Mouse (Mus musculus) spleen, postnatal 14 days (tissue): ENCODE data around the gene Nudt9.

Experiments used
- DNase-seq, 2 experiments: peaks; one replicate each; pipeline ENCODE4 v3.0.0; 2021 to 2022; ENCODE audit warnings: low spot score in 2 of 2

Gene Nudt9

GRCm38 (mm10) chr5:104077508-104077907, 31.4 kb downstream of the Nudt9 start, which contains the start of gene Gm17660:
Gene Gm17660 (minus strand): TSS chr5:104077608.
- no peak for DNase-seq

DNA sequence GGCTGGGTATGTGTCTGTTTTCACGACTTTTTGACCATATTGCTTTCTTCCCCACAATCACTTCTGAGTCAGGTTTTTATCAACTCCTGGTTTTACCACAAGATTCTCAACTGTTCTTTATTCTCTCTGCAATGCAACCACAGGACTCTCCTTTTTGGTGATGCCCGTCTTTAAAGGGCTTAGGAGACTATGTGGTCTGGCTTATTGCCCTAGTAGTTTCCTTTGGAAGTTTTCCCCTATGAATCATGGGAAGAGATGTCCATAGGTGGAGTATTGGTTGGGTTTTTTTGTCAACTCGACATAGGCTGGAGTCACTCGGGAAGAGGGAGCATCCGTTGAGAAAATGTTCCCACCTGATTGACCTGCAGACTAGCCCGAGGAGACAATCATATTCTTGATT, 34.6 kb downstream of the Nudt9 start:
- no peak for DNase-seq

GRCm38 (mm10) chr5:104085366-104085765, 39.3 kb downstream of the Nudt9 start:
- no peak for DNase-seq

DNA sequence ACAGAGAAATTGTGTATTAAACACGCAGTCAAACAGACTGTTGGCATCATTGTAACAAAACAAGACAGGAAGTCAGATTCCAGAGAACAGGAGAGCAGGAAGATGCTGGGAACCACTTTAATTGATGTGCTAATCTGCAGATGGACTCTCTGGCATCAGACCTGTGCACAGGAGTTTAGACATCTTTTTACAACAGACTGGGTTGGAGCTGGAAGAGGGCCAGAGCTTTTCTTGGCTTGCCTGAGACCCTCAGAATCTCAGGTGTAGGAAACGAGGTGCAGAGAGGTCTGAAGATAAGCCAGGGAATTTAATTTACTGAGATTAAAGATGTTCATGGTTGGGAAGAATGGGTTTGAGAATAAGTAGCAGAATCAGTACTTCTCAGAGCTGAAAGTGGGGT, 43.6 kb downstream of the Nudt9 start:
- DNase-seq: no peak

DNA sequence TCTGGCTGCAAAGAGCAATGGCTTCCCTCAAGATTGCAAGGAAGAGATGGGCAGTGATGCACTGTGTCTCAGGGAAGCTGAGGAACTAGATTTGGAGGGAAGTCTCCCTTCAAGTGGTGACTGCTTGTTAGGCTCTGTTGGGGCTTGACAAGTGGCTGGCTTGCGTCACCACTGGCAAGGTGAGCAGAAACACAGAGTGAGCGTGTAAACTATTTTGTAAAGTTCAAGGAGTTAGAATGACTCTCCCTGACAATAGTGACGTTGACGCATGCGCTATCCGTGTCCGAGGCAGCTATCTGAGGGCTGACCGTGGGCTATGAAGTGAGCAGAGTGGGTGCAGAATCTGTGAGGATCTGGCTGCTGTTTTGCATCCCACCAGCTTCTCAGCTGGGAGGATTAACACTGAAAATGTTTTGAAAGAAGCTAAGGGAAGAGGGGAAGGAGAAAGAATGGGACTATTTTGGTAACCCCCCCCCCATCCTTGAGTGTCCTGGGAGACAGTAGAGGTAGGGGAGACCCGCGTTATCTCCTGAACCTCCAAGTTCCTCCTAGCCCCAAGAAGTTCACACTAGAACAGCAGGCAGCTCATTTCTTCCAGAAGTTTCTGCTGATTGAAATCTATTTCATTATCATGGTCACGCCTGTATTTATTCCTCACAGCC, 49.4 kb downstream of the Nudt9 start:
- no peak for DNase-seq

DNA sequence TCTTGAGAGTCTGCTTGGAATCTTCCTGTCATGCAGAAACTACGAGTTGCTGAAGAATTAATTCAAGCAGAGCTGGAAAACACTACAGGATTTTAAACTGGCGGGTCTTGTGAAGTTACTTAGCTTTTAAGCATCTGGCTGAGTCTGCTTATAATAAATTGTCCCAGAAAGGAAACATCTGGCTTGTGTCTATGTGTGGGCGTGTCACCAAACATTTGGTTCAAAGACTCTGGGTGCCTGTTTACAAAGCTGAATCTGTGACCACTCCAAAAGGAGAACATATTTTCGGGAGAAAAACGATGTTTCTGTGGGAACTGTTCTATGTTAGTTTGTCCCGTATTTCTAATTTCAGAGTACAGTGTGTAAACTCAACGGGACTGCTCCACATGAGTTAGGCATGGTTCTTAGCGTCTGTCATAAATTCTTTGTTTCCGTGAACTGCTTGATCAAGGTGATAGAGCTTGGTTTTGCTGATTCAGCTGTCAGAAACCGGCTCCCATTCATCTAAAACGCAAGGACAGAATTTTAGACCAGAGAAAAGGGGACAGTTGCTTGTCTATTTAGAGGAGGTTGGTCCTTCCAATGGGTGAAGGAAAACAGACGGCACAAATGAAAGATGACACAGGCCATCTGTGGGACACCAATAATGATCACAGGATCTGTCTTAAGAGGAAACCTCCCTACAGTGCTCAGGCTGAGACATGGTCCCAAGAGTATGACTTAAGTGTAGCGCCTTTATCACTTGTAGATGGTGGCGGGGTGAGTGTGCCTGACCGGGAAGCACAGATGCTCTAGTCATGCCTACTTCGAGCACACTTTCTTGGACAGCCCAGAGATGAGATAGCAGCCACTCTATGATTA, 50.2 kb downstream of the Nudt9 start:
- DNase-seq: no peak

DNA sequence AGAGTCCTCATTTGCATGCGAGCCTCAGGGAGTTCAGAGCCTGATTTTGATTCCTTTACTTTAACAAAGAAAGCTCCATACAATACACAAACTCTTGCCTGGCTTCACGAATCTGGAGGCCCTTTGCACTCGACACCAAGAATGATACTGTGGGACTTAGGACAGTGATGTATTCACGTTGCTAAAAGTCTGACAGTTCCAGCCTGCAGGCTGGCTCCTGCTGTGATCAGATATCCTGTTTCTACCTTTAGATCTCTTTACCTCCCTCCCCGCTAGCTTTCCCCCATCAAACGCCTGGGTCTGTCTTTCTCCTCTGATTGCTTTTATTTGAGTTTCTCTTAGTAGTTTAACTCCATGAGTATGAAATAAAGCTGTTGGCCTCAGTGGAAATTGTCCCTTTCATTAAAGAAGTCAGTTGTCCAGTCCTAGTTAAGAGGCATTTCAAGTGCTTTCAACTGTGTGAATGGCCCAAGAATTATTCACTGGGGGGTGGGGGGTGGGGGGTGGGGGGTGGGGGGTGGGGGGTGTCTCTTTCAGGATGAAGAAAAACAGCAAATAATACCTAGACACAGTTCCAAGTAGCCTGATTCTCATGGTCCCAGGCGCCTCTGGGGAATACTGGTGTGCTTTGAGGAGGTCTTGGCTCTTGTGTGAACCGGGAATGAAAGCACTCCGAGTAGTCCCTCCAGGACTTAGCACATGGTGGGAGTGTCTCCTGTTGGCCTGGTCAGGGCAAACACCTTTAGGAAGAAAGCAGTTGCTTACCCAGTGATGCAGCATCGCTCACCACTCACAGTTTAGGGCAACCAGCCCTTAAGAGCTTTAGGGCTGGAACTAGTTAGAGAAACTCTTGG, 55.8 kb downstream of the Nudt9 start:
- no peak for DNase-seq

DNA sequence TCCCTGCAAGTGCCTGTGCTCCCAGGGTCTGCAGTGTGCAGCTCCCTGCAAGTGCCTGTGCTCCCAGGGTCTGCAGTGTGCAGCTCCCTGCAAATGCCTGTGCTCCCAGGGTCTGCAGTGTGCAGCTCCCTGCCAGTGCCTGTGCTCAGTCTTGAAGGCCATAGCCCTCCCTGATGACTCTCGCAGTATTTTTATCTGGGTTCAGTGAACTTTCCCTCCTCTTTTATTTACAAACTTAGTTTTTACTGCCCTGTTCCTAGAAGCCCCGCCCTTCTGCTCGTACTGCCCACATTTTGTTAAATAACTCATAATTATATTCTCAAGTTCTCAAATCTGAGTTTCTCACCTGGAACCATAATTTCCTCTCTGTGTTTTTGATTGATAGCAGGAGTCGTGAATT, 57.1 kb downstream of the Nudt9 start:
- no peak for DNase-seq

DNA sequence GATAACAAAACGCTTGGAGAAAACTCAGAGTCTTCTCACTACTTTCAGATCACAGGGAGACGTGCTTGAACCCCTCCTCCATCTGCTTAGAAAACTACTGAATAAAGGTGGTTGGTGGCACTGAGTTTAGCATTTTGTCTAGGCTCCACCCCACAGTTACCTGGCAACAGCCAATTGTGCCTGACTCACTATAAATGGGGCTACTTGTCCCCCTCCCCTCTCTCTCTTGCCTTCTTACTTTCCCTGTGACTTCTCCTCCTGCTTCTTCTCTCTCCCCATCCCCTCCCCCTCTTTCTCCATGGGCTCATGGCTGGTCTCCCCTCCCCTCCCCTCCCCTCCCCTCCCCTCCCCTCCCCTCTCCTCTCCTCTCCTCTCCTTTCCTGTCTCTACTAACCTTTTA, 58.0 kb downstream of the Nudt9 start:
- no peak for DNase-seq

GRCm38 (mm10) chr5:104108127-104108875, 62.2 kb downstream of the Nudt9 start:
- DNase-seq: no peak

GRCm38 (mm10) chr5:104108879-104109369, 62.8 kb downstream of the Nudt9 start:
- DNase-seq: no peak

GRCm38 (mm10) chr5:104109516-104109915, 63.4 kb downstream of the Nudt9 start:
- no peak for DNase-seq

- DNase-seq: no peak
These were observed 64.2 kb downstream of the Nudt9 start for GRCm38 (mm10) chr5:104110171-104110920.

DNA sequence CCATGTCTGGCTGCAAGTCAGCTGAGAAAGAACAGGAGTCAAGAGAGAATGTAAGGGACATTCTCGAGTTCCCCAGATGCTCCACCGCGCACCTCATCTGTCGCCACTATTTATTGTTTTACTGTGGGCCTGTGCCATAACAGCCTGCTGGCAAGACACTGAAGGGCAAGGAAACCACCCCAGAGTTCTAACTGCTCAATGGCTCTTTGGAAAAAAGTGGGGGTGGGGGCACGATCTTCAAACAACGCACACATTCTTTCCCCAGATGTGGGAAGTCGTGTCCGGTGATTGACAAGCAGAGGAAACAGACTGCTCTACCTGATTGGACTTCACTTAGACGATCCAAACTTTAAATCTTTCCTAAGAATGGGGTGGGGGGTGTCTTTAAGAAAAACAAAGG, 65.9 kb downstream of the Nudt9 start:
- no peak for DNase-seq

DNA sequence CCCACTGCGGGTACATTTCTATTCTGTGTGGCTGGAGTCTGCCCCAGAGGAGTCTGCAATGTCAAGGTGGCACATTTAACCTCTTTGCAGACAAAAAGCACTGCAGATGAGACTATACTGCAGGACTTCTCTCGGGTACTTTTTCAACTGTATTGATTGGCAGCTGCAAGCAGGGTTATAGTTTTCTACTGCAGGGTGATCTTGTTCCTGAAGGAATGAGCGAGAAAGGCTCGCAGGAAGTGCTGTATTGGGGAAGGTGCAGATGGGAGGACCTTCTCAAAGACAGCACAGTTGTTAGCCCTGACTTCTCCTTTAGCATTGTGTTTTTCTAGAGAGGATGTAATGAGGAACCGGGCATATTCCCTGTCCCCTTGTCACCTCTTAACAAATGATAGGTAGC, 66.4 kb downstream of the Nudt9 start:
- DNase-seq: no peak

- no peak for DNase-seq
These were observed 67.5 kb downstream of the Nudt9 start, which contains the start of gene Sparcl1 for GRCm38 (mm10) chr5:104113491-104114172. Gene Sparcl1 (minus strand): TSS chr5:104113733.
